Mouse (Mus musculus): ENCODE data around the gene Tmem254c.
"Not testable (repeated sequence)": the region's sequence is repeated elsewhere in the genome, so short reads cannot be mapped to it uniquely, and the experiment has no call there.

Tmem254c gene

GRCm38 (mm10) chr14:26067325-26067633 lies at the start of gene Tmem254c:
Tmem254c (minus strand) TSS chr14:26067355.
- not testable (repeated sequence) for DNase-seq (ENCODE audit: extremely low read depth, insufficient read length, low spot score)

DNA sequence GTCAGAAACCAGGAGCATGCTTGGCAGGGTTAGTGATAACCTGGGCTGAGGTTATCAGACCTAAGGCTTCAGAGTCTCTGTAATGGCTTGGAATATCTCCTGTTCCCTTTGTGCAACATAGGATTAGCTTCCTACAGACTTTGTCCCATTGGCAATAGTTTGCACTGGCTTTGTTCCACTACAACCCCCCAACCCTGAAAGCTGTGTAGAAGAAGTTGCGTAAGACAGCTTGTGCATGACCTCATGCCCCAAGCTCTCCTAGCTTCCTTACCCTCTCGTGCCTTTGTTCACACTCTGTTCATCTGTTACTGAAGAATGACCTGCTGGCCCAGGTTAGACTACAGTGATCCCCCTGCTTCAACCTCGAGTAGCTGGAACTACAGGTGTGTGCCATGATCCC lies 30.5 kb upstream of the Tmem254c start:
- DNase-seq (ENCODE audit: extremely low read depth, insufficient read length, low spot score) = not testable (repeated sequence)

GRCm38 (mm10) chr14:26081997-26082396 lies 14.8 kb upstream of the Tmem254c start, which contains the start of gene Cphx3:
Cphx3 (plus strand) TSS chr14:26082297.
- DNase-seq (ENCODE audit: extremely low read depth, insufficient read length, low spot score) = not testable (repeated sequence)

- DNase-seq (ENCODE audit: extremely low read depth, insufficient read length, low spot score) = not testable (repeated sequence)
Measured at GRCm38 (mm10) chr14:26081216-26081615, 14.1 kb upstream of the Tmem254c start, which contains the start of gene Cphx2. Cphx2 (plus strand) TSS chr14:26081516.

- DNase-seq (ENCODE audit: extremely low read depth, insufficient read length, low spot score) = not testable (repeated sequence)
Measured at GRCm38 (mm10) chr14:26076620-26077390, 9.7 kb upstream of the Tmem254c start.

DNA sequence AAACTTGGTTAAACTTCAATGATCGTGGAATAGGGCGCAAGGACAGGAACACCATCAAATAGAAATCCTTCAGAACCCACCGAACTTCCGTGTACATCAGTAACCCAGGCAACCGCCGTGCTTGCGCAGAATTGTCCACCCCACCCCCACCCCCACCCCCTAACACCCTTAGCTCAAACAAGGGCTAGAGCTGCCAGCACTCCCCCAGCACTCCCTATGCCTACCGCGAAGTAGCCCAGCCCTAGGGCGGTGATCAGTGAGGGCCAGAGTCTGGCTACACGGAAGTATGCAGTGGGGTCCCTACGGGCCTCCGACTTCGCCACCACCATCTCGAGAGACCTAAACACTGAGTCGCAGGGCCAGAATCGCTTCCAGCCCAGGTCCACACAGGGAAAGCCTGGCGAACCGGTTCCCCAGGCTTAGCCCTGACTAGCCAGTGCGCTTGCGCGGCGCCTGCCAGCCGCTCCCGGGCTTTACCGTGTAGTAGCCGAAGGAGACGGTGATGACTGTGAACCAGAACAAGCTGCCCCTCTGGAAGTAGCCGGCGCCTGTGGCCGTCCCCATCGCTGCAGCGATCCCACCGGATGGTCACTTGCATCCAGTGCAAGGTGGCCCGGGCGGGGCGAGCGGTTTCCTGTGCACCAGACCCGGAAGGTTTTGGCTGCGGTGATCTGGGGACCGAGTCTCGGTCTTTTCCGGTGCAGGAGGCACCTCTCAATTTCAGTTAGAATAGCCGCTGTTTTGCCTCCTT lies 406 bp downstream of the Tmem254c start:
- not testable (repeated sequence) for DNase-seq (ENCODE audit: extremely low read depth, insufficient read length, low spot score)

DNA sequence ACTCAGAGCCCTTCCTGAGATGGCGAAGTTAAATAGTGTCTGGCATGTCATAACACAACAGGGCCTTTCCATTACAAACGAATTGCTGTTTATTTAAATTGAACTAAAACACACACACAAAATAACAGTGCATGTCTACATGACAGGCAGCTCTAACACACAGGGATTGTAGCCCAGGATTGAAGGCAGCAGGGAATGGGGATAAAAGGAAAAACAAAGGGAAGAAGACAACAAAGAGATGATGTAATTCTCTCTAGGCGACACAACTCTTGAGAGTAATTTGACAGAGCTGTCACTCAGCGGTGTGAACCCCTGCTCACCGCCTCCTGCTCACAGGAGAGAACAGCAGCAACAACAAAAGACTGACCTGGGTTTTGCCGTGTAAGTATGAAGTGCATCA lies 7.8 kb downstream of the Tmem254c start:
- DNase-seq (ENCODE audit: extremely low read depth, insufficient read length, low spot score) = not testable (repeated sequence)

GRCm38 (mm10) chr14:26058184-26058583 lies 9.0 kb downstream of the Tmem254c start:
- DNase-seq (ENCODE audit: extremely low read depth, insufficient read length, low spot score) = not testable (repeated sequence)

- DNase-seq (ENCODE audit: extremely low read depth, insufficient read length, low spot score) = not testable (repeated sequence)
Measured at GRCm38 (mm10) chr14:26048767-26049166, 18.4 kb downstream of the Tmem254c start.

- DNase-seq (ENCODE audit: extremely low read depth, insufficient read length, low spot score) = not testable (repeated sequence)
Measured at GRCm38 (mm10) chr14:26047026-26047425, 20.1 kb downstream of the Tmem254c start.

- DNase-seq (ENCODE audit: extremely low read depth, insufficient read length, low spot score) = not testable (repeated sequence)
Measured at GRCm38 (mm10) chr14:26045007-26045406, 22.1 kb downstream of the Tmem254c start.

DNA sequence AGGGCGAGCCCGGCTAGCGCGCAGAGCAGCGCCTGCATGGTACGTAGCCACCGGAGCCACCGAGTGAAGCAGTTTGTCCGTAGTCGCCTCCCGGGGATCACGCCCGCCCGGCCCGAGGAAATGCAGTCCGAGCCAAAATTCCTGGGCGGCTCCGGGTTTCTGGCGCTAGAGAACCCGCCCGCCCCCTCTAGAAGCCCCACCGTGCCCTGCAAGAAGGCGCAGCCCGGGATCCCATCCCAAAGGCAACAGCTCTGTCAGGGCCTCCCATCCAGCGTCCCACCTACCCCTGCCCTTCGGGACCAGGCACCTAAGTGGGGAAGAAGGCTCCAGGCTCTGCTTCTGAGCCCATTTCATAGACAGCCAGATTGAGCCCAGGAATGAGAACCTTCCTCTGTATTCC lies 24.5 kb downstream of the Tmem254c start, which contains the start of gene Gm9780:
Gene Gm9780 (minus strand): TSS at position 101 of the 400 bp plus-strand sequence.
- DNase-seq (ENCODE audit: extremely low read depth, insufficient read length, low spot score) = not testable (repeated sequence)

- not testable (repeated sequence) for DNase-seq (ENCODE audit: extremely low read depth, insufficient read length, low spot score)
Measured at GRCm38 (mm10) chr14:26035439-26035838, 31.7 kb downstream of the Tmem254c start.

- DNase-seq (ENCODE audit: extremely low read depth, insufficient read length, low spot score) = not testable (repeated sequence)
Measured at GRCm38 (mm10) chr14:26034364-26034763, 32.8 kb downstream of the Tmem254c start.

DNA sequence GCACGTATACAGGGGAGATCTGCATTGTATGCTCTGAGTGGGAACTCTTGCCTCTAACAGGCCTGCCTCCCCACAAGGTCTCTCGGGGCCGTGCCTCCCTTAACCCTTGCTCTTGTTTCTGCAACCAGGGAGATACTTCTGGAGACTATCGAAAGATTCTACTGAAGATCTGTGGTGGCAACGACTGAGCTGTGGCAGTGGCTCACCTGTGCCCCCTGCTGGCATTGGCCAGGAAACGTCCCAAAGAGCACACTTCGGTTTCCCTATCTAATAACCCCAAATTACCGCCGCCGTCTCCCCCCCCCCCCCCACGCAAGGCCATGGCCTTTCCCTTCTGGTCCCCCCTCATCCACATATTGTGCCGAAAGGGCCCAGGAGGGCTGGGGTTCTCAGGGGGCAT lies 41.5 kb downstream of the Tmem254c start:
- DNase-seq (ENCODE audit: extremely low read depth, insufficient read length, low spot score) = not testable (repeated sequence)

GRCm38 (mm10) chr14:26022831-26023230 lies 44.3 kb downstream of the Tmem254c start:
- DNase-seq (ENCODE audit: extremely low read depth, insufficient read length, low spot score) = not testable (repeated sequence)

- not testable (repeated sequence) for DNase-seq (ENCODE audit: extremely low read depth, insufficient read length, low spot score)
Measured at GRCm38 (mm10) chr14:26021555-26021954, 45.6 kb downstream of the Tmem254c start.

DNA sequence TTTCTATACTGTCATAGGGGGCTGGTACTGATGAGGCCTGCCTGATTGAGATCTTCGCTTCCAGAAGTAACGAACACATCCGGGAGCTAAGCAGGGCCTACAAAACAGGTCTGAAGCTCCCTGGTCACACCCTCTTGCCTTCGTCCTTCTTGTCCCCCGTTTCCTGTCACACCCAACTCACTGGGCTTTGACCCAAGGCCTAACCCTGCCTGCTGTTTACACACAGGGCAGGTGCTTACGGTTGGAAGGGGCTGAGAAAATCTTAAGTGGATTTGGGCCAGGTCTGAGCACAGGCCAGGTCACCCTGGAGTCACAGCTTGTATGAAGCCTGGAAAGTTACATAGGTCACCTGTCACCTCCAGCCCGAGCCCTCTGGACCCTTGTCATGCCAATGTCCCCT lies 50.7 kb downstream of the Tmem254c start:
- not testable (repeated sequence) for DNase-seq (ENCODE audit: extremely low read depth, insufficient read length, low spot score)
